Mouse (Mus musculus) ES-Bruce4 (cell line): ENCODE data around the gene Mepe.

Experiments used
- CTCF ChIP-seq: IDR thresholded peaks from one replicate; pipeline ENCODE4 v1.8.1; 2011; ENCODE audit warnings: low read depth, low read length
- EP300 ChIP-seq: IDR thresholded peaks from 2 replicates; pipeline ENCODE4 v1.6.1; 2011; ENCODE audit warnings: low read depth, low read length; ENCODE audit not compliant: insufficient read depth

DNA sequence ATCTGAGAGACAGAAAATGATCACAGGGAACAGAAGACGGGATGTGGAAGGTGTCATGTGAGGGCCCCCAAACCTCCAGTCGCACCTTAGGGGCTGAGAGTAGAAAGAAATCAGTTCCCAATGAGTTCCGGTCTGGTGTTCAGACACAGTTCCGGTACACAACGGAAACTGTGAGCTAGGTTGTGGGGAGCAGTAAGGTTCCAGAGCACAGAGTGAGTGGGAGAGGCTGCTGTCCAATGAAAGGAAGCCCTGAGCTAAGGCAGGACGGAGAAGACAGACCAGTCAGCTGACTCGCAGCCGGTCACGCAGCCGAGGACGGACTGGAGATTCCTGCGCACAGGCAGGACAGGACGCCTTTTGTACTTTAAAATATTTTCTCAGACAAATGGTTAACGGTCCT, 9.4 kb downstream of the Mepe start:
- TF ChIP-seq CTCF (no peak), EP300 (no peak)
